Mouse (Mus musculus) thymus, adult 2 months (tissue): ENCODE results near the gene Cdca7.

ENCODE experiments used
- CTCF ChIP-seq: fragments of 200-500 bp; IDR thresholded peaks from 2 replicates; pipeline ENCODE4 v1.5.1; 2012; ENCODE audit warnings: mild to moderate bottlenecking, control low read depth, low read length, moderate library complexity, borderline replicate concordance; ENCODE audit not compliant: control insufficient read depth, poor library complexity, insufficient read depth; ENCODE audit errors: extremely low read depth
- POLR2A ChIP-seq: fragments of 200-500 bp; IDR thresholded peaks from 2 replicates; pipeline ENCODE4 v1.6.1; 2012; ENCODE audit warnings: mild to moderate bottlenecking, low read length, control low read depth, moderate library complexity; ENCODE audit not compliant: control insufficient read depth, poor library complexity, insufficient read depth; ENCODE audit errors: extremely low read depth

DNA sequence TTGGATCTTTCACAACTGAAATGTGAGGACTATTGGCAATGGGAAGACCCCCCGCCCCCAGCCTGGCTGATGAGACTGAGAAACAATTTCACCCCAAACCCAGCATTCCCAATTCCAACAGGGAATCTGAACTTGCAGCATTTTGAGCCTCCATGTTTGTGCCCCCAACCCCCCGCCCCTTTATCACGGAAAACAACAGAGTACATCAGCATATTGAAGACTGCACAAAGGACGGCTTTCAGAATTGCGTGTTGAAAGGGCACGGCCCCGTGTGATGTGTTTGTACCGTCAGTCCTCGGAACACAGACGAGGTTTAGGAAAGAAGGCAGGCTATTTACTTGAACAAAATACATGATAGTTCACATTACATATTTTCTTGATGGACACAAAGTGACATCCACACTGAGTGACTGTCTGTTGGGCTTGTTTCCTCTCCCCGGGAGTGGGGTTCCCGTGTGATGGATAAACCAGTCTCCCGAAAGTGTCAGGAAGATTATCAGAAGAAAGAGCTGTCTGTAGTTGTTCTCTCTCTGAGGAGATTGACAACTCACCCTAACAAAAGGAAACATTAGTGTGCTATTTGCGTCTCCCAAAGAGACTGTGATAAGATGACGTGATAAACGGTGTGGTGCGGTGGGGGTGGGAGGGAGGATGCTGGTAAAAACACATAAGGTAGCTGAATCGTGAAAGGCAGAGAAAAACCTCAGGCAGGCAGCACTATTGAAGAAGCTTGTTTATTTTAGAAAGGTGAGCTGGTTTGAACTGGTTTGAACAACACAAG lies 32.1 kb downstream of the Cdca7 start:
- no peak for TF ChIP-seq POLR2A
- no peak for TF ChIP-seq CTCF
